Mouse (Mus musculus) WW6 (cell line): Measurements from ENCODE around the gene Ppil4.

Source experiments
- DNase-seq: peaks from one replicate; pipeline ENCODE4 v3.0.0-alpha.2; 2013; ENCODE audit warnings: low read depth, low spot score

Ppil4 gene

GRCm38 (mm10) chr10:7824663-7825280 is 32.1 kb downstream of the Ppil4 start:
- DNase-seq = no peak

GRCm38 (mm10) chr10:7825281-7825665 is 32.6 kb downstream of the Ppil4 start:
- DNase-seq = no peak

GRCm38 (mm10) chr10:7826106-7826505 is 33.4 kb downstream of the Ppil4 start:
- DNase-seq = no peak

GRCm38 (mm10) chr10:7832171-7832676 is 39.5 kb downstream of the Ppil4 start, which contains the start of gene Zc3h12d:
TSS of gene Zc3h12d (plus strand) at chr10:7832470.
- no peak for DNase-seq

GRCm38 (mm10) chr10:7833377-7834165 is 40.9 kb downstream of the Ppil4 start:
- no peak for DNase-seq

GRCm38 (mm10) chr10:7834671-7835225 is 42.1 kb downstream of the Ppil4 start:
- no peak for DNase-seq

- no peak for DNase-seq
Measured at GRCm38 (mm10) chr10:7836902-7837301, 44.2 kb downstream of the Ppil4 start.

- DNase-seq = no peak
Measured at GRCm38 (mm10) chr10:7837446-7837845, 44.8 kb downstream of the Ppil4 start.

GRCm38 (mm10) chr10:7838036-7838435 is 45.3 kb downstream of the Ppil4 start:
- no peak for DNase-seq

- DNase-seq = no peak
Measured at GRCm38 (mm10) chr10:7838874-7839421, 46.3 kb downstream of the Ppil4 start.

- no peak for DNase-seq
Measured at GRCm38 (mm10) chr10:7839551-7840352, 47.1 kb downstream of the Ppil4 start.

- DNase-seq = no peak
Measured at GRCm38 (mm10) chr10:7840353-7840733, 47.7 kb downstream of the Ppil4 start.

GRCm38 (mm10) chr10:7840785-7841184 is 48.1 kb downstream of the Ppil4 start:
- DNase-seq = no peak

- DNase-seq = no peak
Measured at GRCm38 (mm10) chr10:7841571-7842080, 48.9 kb downstream of the Ppil4 start.

GRCm38 (mm10) chr10:7843181-7843580 is 50.5 kb downstream of the Ppil4 start:
- no peak for DNase-seq

- DNase-seq = no peak
Measured at GRCm38 (mm10) chr10:7844161-7844560, 51.5 kb downstream of the Ppil4 start.

GRCm38 (mm10) chr10:7845136-7845535 is 52.4 kb downstream of the Ppil4 start:
- no peak for DNase-seq

- no peak for DNase-seq
Measured at GRCm38 (mm10) chr10:7845991-7846390, 53.3 kb downstream of the Ppil4 start.

GRCm38 (mm10) chr10:7847166-7847605 is 54.5 kb downstream of the Ppil4 start:
- no peak for DNase-seq

GRCm38 (mm10) chr10:7851891-7852290 is 59.2 kb downstream of the Ppil4 start:
- no peak for DNase-seq

- DNase-seq = no peak
Measured at GRCm38 (mm10) chr10:7860494-7860893, 67.8 kb downstream of the Ppil4 start.
